Mouse (Mus musculus) retina, adult 2 months (tissue): ENCODE results near the gene Tas1r1.
"Not testable (repeated sequence)": the region's sequence is repeated elsewhere in the genome, so short reads cannot be mapped to it uniquely, and the experiment has no call there.

Experiments
- DNase-seq: peaks from one replicate; pipeline ENCODE4 v3.0.0-alpha.2; 2012; ENCODE audit warnings: low read depth, low spot score

The Tas1r1 gene

GRCm38 (mm10) chr4:152044609-152045008 is 6.2 kb upstream of the Tas1r1 start:
- DNase-seq, result no peak

- DNase-seq, result no peak
Measured at GRCm38 (mm10) chr4:152043171-152043570, 4.8 kb upstream of the Tas1r1 start.

GRCm38 (mm10) chr4:152041924-152042641 is 3.7 kb upstream of the Tas1r1 start:
- DNase-seq, result no peak

GRCm38 (mm10) chr4:152039831-152040310 is 1.5 kb upstream of the Tas1r1 start:
- no peak for DNase-seq

- DNase-seq, result peak; percentile 74
Measured at GRCm38 (mm10) chr4:152038985-152039830, 840 bp upstream of the Tas1r1 start, which contains the start of gene Nol9. Gene Nol9, plus strand, starts transcription at chr4:152039321.

GRCm38 (mm10) chr4:152036464-152036863 is 1.9 kb downstream of the Tas1r1 start:
- not testable (repeated sequence) for DNase-seq

GRCm38 (mm10) chr4:152032922-152033321 is 5.4 kb downstream of the Tas1r1 start:
- no peak for DNase-seq

- DNase-seq, result no peak
Measured at GRCm38 (mm10) chr4:152029997-152030396, 8.4 kb downstream of the Tas1r1 start.

GRCm38 (mm10) chr4:152029087-152029486 is 9.3 kb downstream of the Tas1r1 start:
- DNase-seq, result no peak

- DNase-seq, result no peak
Measured at GRCm38 (mm10) chr4:152028456-152028855, 9.9 kb downstream of the Tas1r1 start.

GRCm38 (mm10) chr4:152027524-152027923 is 10.8 kb downstream of the Tas1r1 start, which contains the start of gene Zbtb48:
Gene Zbtb48, minus strand, starts transcription at chr4:152027671.
- peak; percentile 93 for DNase-seq

- no peak for DNase-seq
Measured at GRCm38 (mm10) chr4:152026751-152027508, 11.4 kb downstream of the Tas1r1 start.

- no peak for DNase-seq
Measured at GRCm38 (mm10) chr4:152024525-152024924, 13.8 kb downstream of the Tas1r1 start.

- DNase-seq, result no peak
Measured at GRCm38 (mm10) chr4:152022506-152022905, 15.9 kb downstream of the Tas1r1 start.

- DNase-seq, result no peak
Measured at GRCm38 (mm10) chr4:152021568-152022097, 16.7 kb downstream of the Tas1r1 start.

GRCm38 (mm10) chr4:152020024-152020423 is 18.3 kb downstream of the Tas1r1 start:
- no peak for DNase-seq

GRCm38 (mm10) chr4:152019073-152019472 is 19.3 kb downstream of the Tas1r1 start:
- DNase-seq, result no peak

- no peak for DNase-seq
Measured at GRCm38 (mm10) chr4:152013036-152013813, 25.1 kb downstream of the Tas1r1 start.

- DNase-seq, result no peak
Measured at GRCm38 (mm10) chr4:152012109-152012508, 26.3 kb downstream of the Tas1r1 start.

GRCm38 (mm10) chr4:152011171-152011760 is 27.1 kb downstream of the Tas1r1 start:
- DNase-seq, result no peak
